Comparison of ENCODE assay signal across 10 mouse cellular contexts in genomic region chr4:143118843-143119242, GRCm38 (mm10).
DNase-seq lines count a peak whose midpoint lies in the region; ATAC-seq and TF ChIP-seq lines count a peak whose summit lies in the region.
"Had no signal": no experiment of that assay in that cellular context is flagged by ENCODE, and none has a peak within 500 bp of the region (broad histone marks: within the 10 kb centered on the region; RNA-seq: fewer than 3 reads in every experiment).

No protein-coding gene starts in this region.

- H3K36me3 ChIP-seq in kidney, embryonic 14.5 days (ENCODE audit: control insufficient read depth, insufficient read depth, low read length), result no peaks in the 10 kb centered on the region; the same call in 1 of the 2 replicates
- no peaks in the 10 kb centered on the region; the same call in 1 of the 2 replicates for H3K36me3 ChIP-seq in liver, postnatal 0 days (replicated peaks; ENCODE audit: insufficient read depth, low read length)

- H3K4me3 ChIP-seq in kidney, embryonic 14.5 days (ENCODE audit: low read length), result no peak overlapping the region
- no peak overlapping the region for H3K4me3 ChIP-seq in bone marrow macrophage, adult 2 months (ENCODE audit: insufficient read depth, low read length)
- H3K4me3 ChIP-seq in liver, postnatal 0 days (ENCODE audit: low read depth, low read length), result no peak overlapping the region

- TF ChIP-seq CTCF in bone marrow macrophage, adult 2 months (IDR thresholded peaks at IDR 0.05; ENCODE audit: low read depth, low read length), result no peak
- TF ChIP-seq CTCF in liver, postnatal 0 days (IDR thresholded peaks at IDR 0.05; ENCODE audit: low read depth), result no peak

- H3K27ac ChIP-seq in kidney, embryonic 14.5 days (ENCODE audit: low read depth, low read length), result no peak overlapping the region
- H3K27ac ChIP-seq in bone marrow macrophage, adult 2 months (ENCODE audit: insufficient read depth, low read depth, low read length), result peak overlapping the region; percentile 17; the same call in 1 of the 2 replicates
- H3K27ac ChIP-seq in liver, postnatal 0 days (ENCODE audit: low read depth), result no peak overlapping the region

- TF ChIP-seq EP300 in liver, postnatal 0 days (IDR thresholded peaks at IDR 0.05; ENCODE audit: low read depth), result no peak

- ATAC-seq in kidney, embryonic 14.5 days (ENCODE audit: low FRiP score, low TSS enrichment), result no peak
- peak; percentile 75 for ATAC-seq in granulocyte monocyte progenitor cell, adult 5-6 weeks (replicated peaks; ENCODE audit: poor library complexity, severe bottlenecking)
- peak; percentile 60 for ATAC-seq in liver, postnatal 0 days

- no peak for TF ChIP-seq POLR2A in bone marrow macrophage, adult 2 months (IDR thresholded peaks at IDR 0.05; ENCODE audit: borderline replicate concordance, low read depth, low read length)

- WGBS in kidney, embryonic 14.5 days, result 60% methylated on average over 4 of the region's 4 CpGs
- 50% methylated on average over 4 of the region's 4 CpGs for WGBS in liver, postnatal 0 days (ENCODE audit: insufficient replicate concordance)

- DNase-seq in kidney, adult 11 months, result peak; percentile 59
- DNase-seq in liver, postnatal 0 days, result peak; percentile 37
- no peak for DNase-seq in neural tube, embryonic 10.5 days (ENCODE audit: extremely low spot score, low spot score)
- no peak for DNase-seq in spleen, adult 12 weeks (ENCODE audit: low spot score)
- DNase-seq in T-cell, adult 2 months (ENCODE audit: low spot score), result no peak
- DNase-seq: lung, embryonic 14.5 days had no signal

- no peak overlapping the region for H3K9ac ChIP-seq in kidney, embryonic 14.5 days (ENCODE audit: low read depth, low read length)
- no peak overlapping the region for H3K9ac ChIP-seq in liver, postnatal 0 days (replicated peaks)
- H3K9ac ChIP-seq: lung, embryonic 14.5 days had no signal

- H3K4me2 ChIP-seq in kidney, embryonic 14.5 days (replicated peaks; ENCODE audit: low read depth, low read length), result no peak overlapping the region
- H3K4me2 ChIP-seq in liver, postnatal 0 days (ENCODE audit: low read depth, low read length), result no peak overlapping the region
- H3K4me2 ChIP-seq: lung, embryonic 14.5 days had no signal

- no peaks in the 10 kb centered on the region for H3K27me3 ChIP-seq in kidney, embryonic 14.5 days (ENCODE audit: control insufficient read depth, insufficient read depth, low read length)
- no peaks in the 10 kb centered on the region for H3K27me3 ChIP-seq in liver, postnatal 0 days (ENCODE audit: insufficient read depth, low read length)

- H3K9me3 ChIP-seq in kidney, embryonic 14.5 days (ENCODE audit: control insufficient read depth, low read length), result no peaks in the 10 kb centered on the region
- no peaks in the 10 kb centered on the region for H3K9me3 ChIP-seq in liver, postnatal 0 days (ENCODE audit: low read length)
- H3K9me3 ChIP-seq: G1E had no signal

- no peaks in the 10 kb centered on the region; the same call in 1 of the 2 replicates for H3K4me1 ChIP-seq in kidney, embryonic 14.5 days (ENCODE audit: control insufficient read depth, insufficient read depth, low read length)
- H3K4me1 ChIP-seq in bone marrow macrophage, adult 2 months (ENCODE audit: control insufficient read depth, insufficient read depth, low read length), result peaks cover 27% of the 10 kb centered on the region
- no peaks in the 10 kb centered on the region for H3K4me1 ChIP-seq in liver, postnatal 0 days (ENCODE audit: insufficient read depth)

Comparison
In these comparisons a context has a peak if more than half of its experiments do, and no peak if none do; other contexts are left out.
1. DNase-seq: peak in kidney, adult 11 months (single experiment) and liver, postnatal 0 days (single experiment); none in neural tube, embryonic 10.5 days (single experiment), spleen, adult 12 weeks (single experiment) and T-cell, adult 2 months (single experiment).